Mouse (Mus musculus): Measurements from ENCODE around the gene Olfr463. TPM values are rescaled to one million over a fixed set of nuclear protein-coding genes. Genes with fewer than 3 reads are reported as not detected.

Olfr463 gene
- polyA plus RNA-seq, 1 experiment from 2014 or later: not detected

GRCm38 (mm10) chr11:87853597-87853954 is 43.6 kb downstream of the Olfr463 start:
- 32% methylated on average over 8 of the region's 8 CpGs for WGBS
- Histone ChIP-seq H3K36me3 (ENCODE audit: insufficient read depth, low read length) (peaks cover 9% of the 10 kb centered on the region; the same call in 1 of the 2 replicates), H3K9ac (replicated peaks; ENCODE audit: low read depth) (peak overlapping the region; percentile 30), H3K9me3 (ENCODE audit: low read length) (no peaks in the 10 kb centered on the region), H3K27ac (ENCODE audit: low read length) (no peak overlapping the region), H3K4me1 (ENCODE audit: insufficient read depth, low read depth, low read length) (0 out of 2 replicates have a peak, but pooled peaks cover 4% of the 10 kb centered on the region), H3K27me3 (replicated peaks; ENCODE audit: insufficient read depth, low read length) (no peaks in the 10 kb centered on the region), H3K4me3 (ENCODE audit: low read depth, low read length) (peak overlapping the region; percentile 59), H3K4me2 (replicated peaks; ENCODE audit: low read depth, low read length) (peak overlapping the region; percentile 70)
- DNase-seq (ENCODE audit: low spot score) (peak; percentile 10), ATAC-seq (peak; percentile 13)
- TF ChIP-seq EP300 (IDR thresholded peaks at IDR 0.05): no peak
- TF ChIP-seq CTCF (IDR thresholded peaks at IDR 0.05): no peak

GRCm38 (mm10) chr11:87852690-87853596 is 44.2 kb downstream of the Olfr463 start, which contains the start of gene Mks1:
Mks1 (plus strand) TSS chr11:87853215.
- Histone ChIP-seq H3K36me3 (ENCODE audit: insufficient read depth, low read length) (0 out of 2 replicates have a peak, but pooled peaks cover 3% of the 10 kb centered on the region), H3K4me2 (replicated peaks; ENCODE audit: low read depth, low read length) (peak within 1 kb of the TSS; percentile 70), H3K27me3 (replicated peaks; ENCODE audit: insufficient read depth, low read length) (no peaks in the 10 kb centered on the region), H3K9ac (replicated peaks; ENCODE audit: low read depth) (peak within 1 kb of the TSS; percentile 30), H3K9me3 (ENCODE audit: low read length) (no peaks in the 10 kb centered on the region), H3K4me1 (ENCODE audit: insufficient read depth, low read depth, low read length) (0 out of 2 replicates have a peak, but pooled peaks cover 4% of the 10 kb centered on the region), H3K4me3 (ENCODE audit: low read depth, low read length) (peak within 1 kb of the TSS; percentile 59), H3K27ac (ENCODE audit: low read length) (no peak within 1 kb of the TSS)
- peak; percentile 98 for ATAC-seq
- DNase-seq (ENCODE audit: low spot score): peak; percentile 98
- TF ChIP-seq CTCF (IDR thresholded peaks at IDR 0.05): no peak
- TF ChIP-seq EP300 (IDR thresholded peaks at IDR 0.05): no peak
- WGBS: 4% methylated on average over 32 of the region's 40 CpGs

DNA sequence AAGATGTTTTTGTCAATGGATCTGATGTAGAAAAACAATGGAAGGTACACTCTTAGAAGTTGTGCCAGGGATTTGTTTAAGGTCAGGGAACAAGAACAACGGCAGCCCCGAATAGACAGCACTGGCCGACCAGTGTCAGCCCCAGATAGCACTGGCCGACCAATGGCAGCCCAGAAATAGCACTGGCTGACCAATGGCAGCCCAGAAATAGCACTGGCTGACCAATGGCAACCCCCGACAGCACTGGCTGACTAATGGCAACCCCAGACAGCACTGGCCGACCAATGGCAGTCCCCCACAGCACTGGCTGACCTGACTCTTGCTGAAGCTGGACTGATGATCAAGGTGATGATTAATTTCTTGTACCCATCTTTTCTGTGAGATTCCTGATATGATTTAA is 49.3 kb downstream of the Olfr463 start:
- Histone ChIP-seq H3K9me3 (ENCODE audit: low read length) (no peaks in the 10 kb centered on the region), H3K36me3 (ENCODE audit: insufficient read depth, low read length) (no peaks in the 10 kb centered on the region), H3K4me1 (ENCODE audit: insufficient read depth, low read depth, low read length) (no peaks in the 10 kb centered on the region), H3K9ac (replicated peaks; ENCODE audit: low read depth) (no peak overlapping the region), H3K4me3 (ENCODE audit: low read depth, low read length) (no peak overlapping the region), H3K4me2 (replicated peaks; ENCODE audit: low read depth, low read length) (no peak overlapping the region), H3K27me3 (replicated peaks; ENCODE audit: insufficient read depth, low read length) (no peaks in the 10 kb centered on the region), H3K27ac (ENCODE audit: low read length) (no peak overlapping the region)
- 61% methylated on average over 6 of the region's 6 CpGs for WGBS
- TF ChIP-seq CTCF (IDR thresholded peaks at IDR 0.05) (no peak), EP300 (IDR thresholded peaks at IDR 0.05) (no peak)
- DNase-seq (ENCODE audit: low spot score): no peak
- no peak for ATAC-seq

DNA sequence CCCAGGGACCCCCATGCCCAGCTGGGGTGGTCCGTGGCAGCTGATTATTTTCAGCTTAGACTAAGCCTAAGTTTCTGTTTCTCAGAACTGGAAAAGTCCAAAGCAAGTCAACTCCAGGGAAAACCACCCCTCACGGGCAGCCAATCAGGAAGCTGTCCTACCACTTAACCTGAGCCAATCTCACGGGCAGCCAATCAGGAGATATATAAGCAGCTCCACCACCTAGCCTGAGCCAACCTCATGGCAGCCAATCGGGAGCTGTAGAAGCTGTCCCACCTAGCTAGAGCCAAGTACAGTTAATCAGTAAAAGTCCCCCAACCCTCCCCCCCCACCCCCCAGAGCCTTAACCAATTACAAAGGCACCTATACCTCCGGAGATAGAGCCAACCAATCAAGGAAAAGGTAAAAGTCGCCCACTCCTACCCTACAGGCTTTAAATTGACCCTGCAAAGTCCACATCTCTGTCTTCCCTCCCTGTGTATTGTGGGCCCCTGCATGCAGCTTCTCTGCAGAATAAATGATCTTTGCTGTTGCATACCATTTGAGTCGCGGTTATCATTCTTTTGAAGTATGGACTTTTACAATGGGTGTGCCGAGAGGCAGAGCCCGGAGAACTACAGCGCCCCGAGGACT is 50.1 kb downstream of the Olfr463 start:
- Histone ChIP-seq H3K36me3 (ENCODE audit: insufficient read depth, low read length) (no peaks in the 10 kb centered on the region), H3K27ac (ENCODE audit: low read length) (no peak overlapping the region), H3K4me1 (ENCODE audit: insufficient read depth, low read depth, low read length) (no peaks in the 10 kb centered on the region), H3K27me3 (replicated peaks; ENCODE audit: insufficient read depth, low read length) (no peaks in the 10 kb centered on the region), H3K9ac (replicated peaks; ENCODE audit: low read depth) (no peak overlapping the region), H3K9me3 (ENCODE audit: low read length) (no peaks in the 10 kb centered on the region), H3K4me2 (replicated peaks; ENCODE audit: low read depth, low read length) (no peak overlapping the region), H3K4me3 (ENCODE audit: low read depth, low read length) (no peak overlapping the region)
- DNase-seq (ENCODE audit: low spot score): no peak
- TF ChIP-seq EP300 (IDR thresholded peaks at IDR 0.05): no peak
- no peak for TF ChIP-seq CTCF (IDR thresholded peaks at IDR 0.05)
- no peak for ATAC-seq
- WGBS: 82% methylated on average over 12 of the region's 12 CpGs

Other genes with a start within 250 kb of the Olfr463 start
- 4.6 and 6.6 TPM in 2 replicates for gene Rnf43, start 234.7 kb downstream of the Olfr463 start, polyA plus RNA-seq (2015; fragmentation: Nextera tagmentation; extraction: Ambion mirVana)
- gene Supt4a, start 159.8 kb downstream of the Olfr463 start, polyA plus RNA-seq (2015; fragmentation: Nextera tagmentation; extraction: Ambion mirVana): 155 and 166 TPM in 2 replicates
- gene Tspoap1, start 136.8 kb downstream of the Olfr463 start, polyA plus RNA-seq (2015; fragmentation: Nextera tagmentation; extraction: Ambion mirVana): 0.64 and 0.83 TPM in 2 replicates
- gene Mpo, start 103.8 kb downstream of the Olfr463 start, polyA plus RNA-seq (2015; fragmentation: Nextera tagmentation; extraction: Ambion mirVana): 0.32 and 0.68 TPM in 2 replicates
- not detected in 2 replicates for gene Lpo, start 69.1 kb downstream of the Olfr463 start, polyA plus RNA-seq (2015; fragmentation: Nextera tagmentation; extraction: Ambion mirVana)
- gene Mks1, start 44.2 kb downstream of the Olfr463 start, polyA plus RNA-seq (2015; fragmentation: Nextera tagmentation; extraction: Ambion mirVana): 5.6 and 7.5 TPM in 2 replicates
- not detected in 2 replicates for gene Epx, start 21.9 kb downstream of the Olfr463 start, polyA plus RNA-seq (2015; fragmentation: Nextera tagmentation; extraction: Ambion mirVana)
- gene Olfr462, start 5.1 kb downstream of the Olfr463 start, polyA plus RNA-seq (2015; fragmentation: Nextera tagmentation; extraction: Ambion mirVana): not detected in 2 replicates
- gene Olfr464, start 23.6 kb upstream of the Olfr463 start, polyA plus RNA-seq (2015; fragmentation: Nextera tagmentation; extraction: Ambion mirVana): not detected in 2 replicates
- gene Dynll2, start 90.1 kb upstream of the Olfr463 start, polyA plus RNA-seq (2015; fragmentation: Nextera tagmentation; extraction: Ambion mirVana): 12.3 and 14.5 TPM in 2 replicates
- 88.1 and 111 TPM in 2 replicates for gene Srsf1, start 150.0 kb upstream of the Olfr463 start, polyA plus RNA-seq (2015; fragmentation: Nextera tagmentation; extraction: Ambion mirVana)
- 26.8 TPM in 2 replicates for gene Vezf1, start 170.9 kb upstream of the Olfr463 start, polyA plus RNA-seq (2015; fragmentation: Nextera tagmentation; extraction: Ambion mirVana)
- gene Cuedc1, start 200.7 kb upstream of the Olfr463 start, polyA plus RNA-seq (2015; fragmentation: Nextera tagmentation; extraction: Ambion mirVana): 14.6 TPM in 2 replicates